Mouse (Mus musculus): ENCODE measurements around the gene Wnt9a. TPM values are rescaled to one million over a fixed set of nuclear protein-coding genes. Genes with fewer than 3 reads are reported as not detected.

Wnt9a gene
- 1 to 10 TPM; 7.8 to 9.7 TPM for total RNA-seq (2021)
- long read RNA-seq, experiment 1, transcript Wnt9a-202 (4 exons, 3,318 nt): major isoform, 27 of 37 reads
- long read RNA-seq, experiment 1, partial matches to known transcripts: 7 of 37 reads
- long read RNA-seq, experiment 1, other reads (novel, unspliced or antisense): 3 of 37 reads
- long read RNA-seq, experiment 2, transcript Wnt9a-202 (4 exons, 3,318 nt): major isoform, 21 of 31 reads
- long read RNA-seq, experiment 2, partial matches to known transcripts: 7 of 31 reads
- long read RNA-seq, experiment 2, other reads (novel, unspliced or antisense): 3 of 31 reads

GRCm38 (mm10) chr11:59306461-59307421, at the start of gene Wnt9a:
Wnt9a (plus strand) TSS chr11:59306928.
- intact Hi-C loops (cut with DNase I): loop anchor here (5.0 kb wide), 2 partner anchors 41 to 61 kb away; no protein-coding TSS in a partner anchor
- H3K4me3 ChIP-seq: peak within 1 kb of the TSS; percentile 92
- peak within 1 kb of the TSS; percentile 95 for H3K27ac ChIP-seq
- peak; percentile 29; the same call in 1 of the 2 replicates for TF ChIP-seq CTCF (IDR thresholded peaks at IDR 0.05)
- DNase-seq: peak; percentile 90

GRCm38 (mm10) chr11:59259647-59260046, 47.1 kb upstream of the Wnt9a start:
- intact Hi-C loops (cut with DNase I): no loop called here
- Histone ChIP-seq H3K4me3 (no peak overlapping the region), H3K27ac (no peak overlapping the region)
- no peak for TF ChIP-seq CTCF (IDR thresholded peaks at IDR 0.05)
- DNase-seq: no peak

GRCm38 (mm10) chr11:59260706-59261493, 45.8 kb upstream of the Wnt9a start:
- no peak overlapping the region for H3K4me3 ChIP-seq
- DNase-seq: no peak
- TF ChIP-seq CTCF (IDR thresholded peaks at IDR 0.05): no peak
- intact Hi-C loops (cut with DNase I): no loop called here
- H3K27ac ChIP-seq: no peak overlapping the region

GRCm38 (mm10) chr11:59262308-59262707, 44.4 kb upstream of the Wnt9a start:
- TF ChIP-seq CTCF (IDR thresholded peaks at IDR 0.05): no peak
- no peak overlapping the region for H3K27ac ChIP-seq
- intact Hi-C loops (cut with DNase I): no loop called here
- no peak overlapping the region for H3K4me3 ChIP-seq
- DNase-seq: no peak

GRCm38 (mm10) chr11:59263870-59264563, 42.7 kb upstream of the Wnt9a start:
- Histone ChIP-seq H3K27ac (no peak overlapping the region), H3K4me3 (peak overlapping the region; percentile 70)
- DNase-seq: peak; percentile 33
- intact Hi-C loops (cut with DNase I): no loop called here
- peak; percentile 23; the same call in 1 of the 2 replicates for TF ChIP-seq CTCF (IDR thresholded peaks at IDR 0.05)

- intact Hi-C loops (cut with DNase I): no loop called here
- no peak for DNase-seq
- Histone ChIP-seq H3K27ac (no peak overlapping the region), H3K4me3 (peak overlapping the region; percentile 70)
- TF ChIP-seq CTCF (IDR thresholded peaks at IDR 0.05): no peak
These were observed 42.1 kb upstream of the Wnt9a start for GRCm38 (mm10) chr11:59264593-59264992.

GRCm38 (mm10) chr11:59265154-59265813, 41.4 kb upstream of the Wnt9a start:
- intact Hi-C loops (cut with DNase I): no loop called here
- Histone ChIP-seq H3K4me3 (no peak overlapping the region), H3K27ac (no peak overlapping the region)
- no peak for DNase-seq
- no peak for TF ChIP-seq CTCF (IDR thresholded peaks at IDR 0.05)

GRCm38 (mm10) chr11:59266727-59267126, 40.0 kb upstream of the Wnt9a start:
- no peak for DNase-seq
- Histone ChIP-seq H3K27ac (no peak overlapping the region), H3K4me3 (no peak overlapping the region)
- intact Hi-C loops (cut with DNase I): no loop called here
- no peak for TF ChIP-seq CTCF (IDR thresholded peaks at IDR 0.05)

- Histone ChIP-seq H3K27ac (no peak overlapping the region), H3K4me3 (no peak overlapping the region)
- TF ChIP-seq CTCF (IDR thresholded peaks at IDR 0.05): no peak
- DNase-seq: no peak
- intact Hi-C loops (cut with DNase I): no loop called here
These were observed 32.5 kb upstream of the Wnt9a start for GRCm38 (mm10) chr11:59274184-59274583.

GRCm38 (mm10) chr11:59276877-59277276, 29.9 kb upstream of the Wnt9a start:
- intact Hi-C loops (cut with DNase I): no loop called here
- no peak for TF ChIP-seq CTCF (IDR thresholded peaks at IDR 0.05)
- no peak for DNase-seq
- Histone ChIP-seq H3K27ac (no peak overlapping the region), H3K4me3 (no peak overlapping the region)

GRCm38 (mm10) chr11:59278047-59278446, 28.7 kb upstream of the Wnt9a start:
- no peak overlapping the region for H3K4me3 ChIP-seq
- DNase-seq: no peak
- intact Hi-C loops (cut with DNase I): no loop called here
- TF ChIP-seq CTCF (IDR thresholded peaks at IDR 0.05): no peak
- no peak overlapping the region for H3K27ac ChIP-seq
